Mouse (Mus musculus) spleen, adult 2 months (tissue): Measurements from ENCODE around the gene Clcn6. TPM values are rescaled to one million over a fixed set of nuclear protein-coding genes. Genes with fewer than 3 reads are reported as not detected.
A peak's percentile ranks its signal among the peaks of the same experiment; 100 is the strongest.

Source experiments
- DNase-seq, 2 experiments: peaks; one replicate each; pipeline versions ENCODE4 v3.0.0 to v3.0.0-alpha.2; 2012 to 2021; ENCODE audit warnings: low spot score in 2 of 2, low read depth in 1 of 2
- H3K27ac ChIP-seq: fragments of 200-500 bp; 2 replicates; pipeline ENCODE4 v1.5.1; 2012; ENCODE audit warnings: low read length, inconsistent platforms; ENCODE audit not compliant: insufficient read depth
- H3K27me3 ChIP-seq: fragments of 200-500 bp; 2 replicates; pipeline ENCODE4 v1.6.1; 2012; ENCODE audit warnings: mild to moderate bottlenecking, moderate library complexity, low read length, inconsistent platforms; ENCODE audit not compliant: control insufficient read depth, insufficient read depth
- H3K36me3 ChIP-seq: fragments of 200-500 bp; 2 replicates; pipeline ENCODE4 v1.6.1; 2012; ENCODE audit warnings: mild to moderate bottlenecking, low read length, inconsistent platforms; ENCODE audit not compliant: control insufficient read depth, insufficient read depth
- H3K4me1 ChIP-seq: fragments of 200-500 bp; 2 replicates; pipeline ENCODE4 v1.6.1; 2011; ENCODE audit warnings: inconsistent platforms; ENCODE audit not compliant: control insufficient read depth, insufficient read depth, insufficient read length
- H3K4me3 ChIP-seq: fragments of 200-500 bp; 2 replicates; pipeline ENCODE4 v1.5.1; 2011; ENCODE audit warnings: mild to moderate bottlenecking, inconsistent platforms; ENCODE audit not compliant: insufficient read depth, insufficient read length; ENCODE audit errors: extremely low read depth
- CTCF ChIP-seq: fragments of 200-500 bp; IDR thresholded peaks from 2 replicates; pipeline ENCODE4 v1.5.1; 2011; ENCODE audit warnings: mild to moderate bottlenecking, inconsistent platforms; ENCODE audit not compliant: insufficient read depth, insufficient read length, insufficient replicate concordance; ENCODE audit errors: extremely low read depth
- POLR2A ChIP-seq: fragments of 200-500 bp; IDR thresholded peaks from 2 replicates; pipeline ENCODE4 v1.6.1; 2011; ENCODE audit warnings: low read depth, low read length, inconsistent platforms
- WGBS: fragments of 180-500 bp; shearing (Covaris S2); methylation state at CpG from one replicate; pipeline ENCODE4 v1.1.7; 2018; 5-methylcytosine and 5-hydroxymethylcytosine counted together
- polyA plus RNA-seq: library from polyadenylated mRNA; depleted of rRNA; stranded (reverse); fragments of >200 nt; gene quantifications from 2 replicates; pipeline ENCODE4 v1.2.3, GENCODE M21; 2012

The Clcn6 gene
- polyA plus RNA-seq, 1 experiment: 12.1 TPM

DNA sequence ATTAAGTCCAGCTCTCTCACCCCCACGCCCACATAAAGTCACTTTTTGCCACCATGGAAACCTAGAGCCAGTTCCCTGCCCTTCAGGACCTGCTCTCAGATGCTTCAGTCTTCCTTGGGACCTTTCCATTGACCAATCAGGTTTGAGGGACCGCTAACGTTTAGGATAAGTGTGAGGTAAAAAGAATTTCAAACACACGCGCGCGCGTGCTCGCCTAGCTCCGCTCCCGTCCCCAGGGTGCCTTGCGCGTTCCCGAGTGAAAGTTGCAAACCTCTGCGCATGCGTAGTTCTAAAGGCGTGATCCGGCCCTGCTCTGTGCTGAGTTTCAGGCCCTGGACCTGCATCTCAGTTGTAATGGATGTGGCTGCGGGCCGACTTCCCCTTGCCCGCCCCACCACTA, 36.6 kb upstream of the Clcn6 start:
- Histone ChIP-seq H3K4me3 (peak overlapping the region; percentile 48; the same call in 1 of the 2 replicates), H3K36me3 (peaks cover 2% of the 10 kb centered on the region; the same call in 1 of the 2 replicates), H3K27ac (no peak overlapping the region), H3K4me1 (no peaks in the 10 kb centered on the region), H3K27me3 (no peaks in the 10 kb centered on the region)
- WGBS: 34% methylated on average over 21 of the region's 21 CpGs
- no peak for TF ChIP-seq POLR2A
- DNase-seq: peak; percentile 38 to 68

DNA sequence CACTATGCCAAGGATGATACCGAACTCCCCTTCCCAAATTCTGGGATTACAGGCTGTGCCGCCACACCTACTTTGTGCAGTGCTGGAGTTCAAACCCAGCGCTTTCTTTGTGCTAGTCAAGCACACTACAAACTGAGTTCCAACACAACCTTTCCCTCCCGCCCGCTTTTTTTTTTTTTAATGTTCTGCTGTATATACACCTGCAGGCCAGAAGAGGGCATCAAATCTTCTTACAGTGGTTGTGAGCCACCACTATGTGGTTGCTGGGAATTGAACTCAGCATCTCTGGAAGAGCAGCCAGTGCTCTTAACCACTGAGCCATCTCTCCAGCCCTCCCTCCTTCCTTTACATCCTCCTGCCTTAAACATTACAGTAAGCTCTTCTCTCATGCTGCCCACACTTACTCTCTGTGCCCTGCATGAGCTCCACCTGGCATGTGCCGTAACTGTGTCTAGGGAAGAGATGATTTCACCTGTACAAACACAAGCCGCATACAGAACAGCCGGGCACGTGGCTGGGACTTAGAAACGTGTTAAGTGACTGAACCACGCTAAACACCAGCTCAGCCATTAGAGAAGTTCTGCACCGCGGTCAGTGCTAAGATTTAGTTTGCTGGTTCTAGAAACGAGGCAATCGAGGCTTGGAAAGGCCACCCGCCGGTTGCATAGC, 36.0 kb upstream of the Clcn6 start:
- Histone ChIP-seq H3K27ac (no peak overlapping the region), H3K27me3 (no peaks in the 10 kb centered on the region), H3K36me3 (no peaks in the 10 kb centered on the region), H3K4me3 (peak overlapping the region; percentile 48; the same call in 1 of the 2 replicates), H3K4me1 (no peaks in the 10 kb centered on the region; the same call in 1 of the 2 replicates)
- peak in 1 of 2 experiments; percentile 12 for DNase-seq
- 49% methylated on average over 17 of the region's 17 CpGs for WGBS
- TF ChIP-seq POLR2A: no peak
- TF ChIP-seq CTCF: no peak

DNA sequence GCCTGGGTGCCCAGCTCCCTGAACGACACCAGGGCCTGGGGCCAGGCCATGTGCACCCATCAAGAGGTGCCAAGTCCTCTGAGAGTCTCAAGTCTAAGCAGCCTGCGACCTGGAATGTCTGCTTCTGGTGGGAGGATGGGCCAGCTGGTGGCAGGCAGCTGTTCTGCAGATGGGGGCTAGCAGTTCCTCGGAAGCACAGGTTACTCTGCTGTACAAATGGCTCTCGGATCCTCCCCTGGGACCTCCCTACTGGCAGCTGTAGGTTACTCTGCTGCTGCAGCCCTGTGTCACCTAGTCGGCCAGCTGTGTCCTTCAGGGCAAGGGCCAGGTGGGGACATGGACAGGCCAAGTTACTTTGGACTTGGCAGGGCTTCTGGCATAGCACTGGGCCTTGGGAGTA, 32.9 kb upstream of the Clcn6 start:
- H3K4me3 ChIP-seq: no peak overlapping the region
- DNase-seq: no peak
- no peaks in the 10 kb centered on the region for H3K36me3 ChIP-seq
- TF ChIP-seq CTCF (no peak), POLR2A (no peak)
- WGBS: 48% methylated on average over 5 of the region's 5 CpGs
- peaks cover 2% of the 10 kb centered on the region; the same call in 1 of the 2 replicates for H3K4me1 ChIP-seq
- H3K27me3 ChIP-seq: no peaks in the 10 kb centered on the region
- H3K27ac ChIP-seq: no peak overlapping the region

DNA sequence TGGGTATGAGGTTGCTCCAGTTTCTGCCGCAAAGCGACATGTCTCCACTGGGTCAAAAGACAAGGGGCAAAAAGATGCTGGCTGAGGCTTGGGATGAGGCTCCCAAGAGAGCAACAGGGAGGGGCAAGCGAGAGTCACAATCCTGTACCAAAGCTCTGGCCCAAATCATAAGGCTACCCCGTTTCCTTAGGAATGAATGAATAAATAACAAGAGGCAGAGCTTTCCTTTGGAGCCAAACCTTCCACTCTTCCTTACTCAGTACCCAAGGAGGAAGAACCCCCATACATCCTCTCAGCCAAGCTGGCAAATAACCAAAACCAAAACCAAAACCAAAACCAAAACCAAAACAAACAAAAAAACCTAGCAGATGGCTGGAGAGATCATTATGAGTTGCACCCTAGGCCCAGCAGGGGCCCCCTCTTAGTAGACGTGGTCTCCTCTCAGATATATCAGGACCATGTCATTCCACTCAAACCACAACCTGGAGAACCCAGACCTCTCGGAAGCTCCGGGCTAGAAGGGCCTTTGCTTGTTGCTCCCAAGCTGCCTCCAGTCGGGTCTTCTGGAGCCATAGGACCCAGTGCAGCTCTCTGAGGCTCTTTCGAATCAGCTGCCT, 31.1 kb upstream of the Clcn6 start:
- Histone ChIP-seq H3K36me3 (no peaks in the 10 kb centered on the region), H3K27ac (no peak overlapping the region), H3K27me3 (no peaks in the 10 kb centered on the region), H3K4me3 (no peak overlapping the region), H3K4me1 (peaks cover 3% of the 10 kb centered on the region; the same call in 1 of the 2 replicates)
- 76% methylated on average over 9 of the region's 9 CpGs for whole genome bisulfite sequencing
- TF ChIP-seq POLR2A: no peak
- TF ChIP-seq CTCF: no peak
- DNase-seq: no peak

DNA sequence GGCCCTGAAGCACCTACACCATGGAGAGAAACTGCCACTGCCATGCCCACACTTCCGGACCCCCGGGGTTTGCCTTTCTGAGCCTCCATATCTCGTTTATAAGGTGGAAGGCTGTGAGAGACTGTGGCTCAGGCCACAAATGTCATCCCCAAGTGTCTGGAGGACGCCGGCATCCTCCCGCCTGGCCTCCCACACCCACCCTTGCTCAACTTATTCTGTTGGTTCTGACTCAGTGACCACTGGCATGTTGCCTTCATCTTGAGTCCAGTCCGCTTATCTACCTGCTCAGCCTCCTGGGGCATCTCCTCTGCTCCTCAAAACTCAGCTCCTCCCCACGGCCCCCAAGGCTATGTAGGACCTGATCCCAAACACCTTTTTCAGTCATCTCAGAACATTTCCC, 28.7 kb upstream of the Clcn6 start:
- H3K36me3 ChIP-seq: no peaks in the 10 kb centered on the region

DNA sequence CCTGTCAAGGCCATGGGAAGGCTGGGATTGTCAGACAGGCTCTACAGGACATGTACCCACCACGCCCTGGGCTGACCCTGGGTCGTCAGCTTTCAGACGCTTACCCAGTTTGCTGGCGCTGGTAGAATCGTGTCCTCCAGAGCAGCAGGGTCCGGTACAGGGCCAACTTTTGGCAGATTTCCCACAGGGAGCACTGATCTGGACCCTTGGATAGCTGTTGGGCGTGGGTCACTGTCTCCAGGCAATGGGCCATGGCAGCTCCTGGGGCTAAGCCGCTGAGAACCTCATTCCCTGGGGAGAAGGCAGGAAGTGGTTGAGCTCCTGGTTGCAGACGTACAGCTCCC, 27.8 kb upstream of the Clcn6 start:
- peak overlapping the region; percentile 32; the same call in 1 of the 2 replicates for H3K27ac ChIP-seq
- 63% methylated on average over 9 of the region's 9 CpGs for WGBS

More for the DNA sequence above, 28.7 kb upstream of the Clcn6 start:
- Histone ChIP-seq H3K4me1 (peaks cover 3% of the 10 kb centered on the region; the same call in 1 of the 2 replicates), H3K27ac (no peak overlapping the region), H3K4me3 (no peak overlapping the region), H3K27me3 (no peaks in the 10 kb centered on the region)
- TF ChIP-seq CTCF: no peak
- no peak for TF ChIP-seq POLR2A
- DNase-seq: no peak
- WGBS: 85% methylated on average over 8 of the region's 8 CpGs

More for the DNA sequence above, 27.8 kb upstream of the Clcn6 start:
- Histone ChIP-seq H3K36me3 (no peaks in the 10 kb centered on the region), H3K4me1 (peaks cover 3% of the 10 kb centered on the region; the same call in 1 of the 2 replicates), H3K4me3 (no peak overlapping the region), H3K27me3 (no peaks in the 10 kb centered on the region)
- TF ChIP-seq POLR2A (no peak), CTCF (no peak)
- no peak for DNase-seq
